Mouse (Mus musculus): ENCODE data around the gene Zfp1.

GRCm38 (mm10) chr8:111642939-111643263 lies 300 bp upstream of the Zfp1 start:
- TF ChIP-seq CTCF (IDR thresholded peaks at IDR 0.05; ENCODE audit: control insufficient read depth, insufficient read depth, low read length) (no peak), POLR2A (IDR thresholded peaks at IDR 0.05; ENCODE audit: borderline replicate concordance, control insufficient read depth, low read depth, low read length) (no peak)

Measured in bone marrow, adult 2 months (tissue).